8 mouse cellular contexts compared by ENCODE assay signal in genomic region chr15:83349954-83350711, GRCm38 (mm10). TPM values are rescaled to one million over a fixed set of nuclear protein-coding genes. Genes with fewer than 3 reads are reported as not detected.
DNase-seq lines count a peak whose midpoint lies in the region; ATAC-seq and TF ChIP-seq lines count a peak whose summit lies in the region.

Gene Arfgap3 (minus strand): TSS chr15:83350247.

- peak within 1 kb of the TSS; percentile 49 for H3K4me3 ChIP-seq in cortical plate, adult 2 months (ENCODE audit: insufficient read depth, low read length)

- peak; percentile 94 for ATAC-seq in activated CD4-positive, CD25-positive, alpha-beta regulatory T cell, adult 4 months
- peak; percentile 94 for ATAC-seq in megakaryocyte progenitor cell, adult 5-6 weeks (replicated peaks; ENCODE audit: poor library complexity)

- H3K4me1 ChIP-seq in cortical plate, adult 2 months (ENCODE audit: control insufficient read depth, insufficient read depth, low read length), result no peaks in the 10 kb centered on the region; the same call in none of the 2 replicates

- TF ChIP-seq POLR2A in cortical plate, adult 2 months (IDR thresholded peaks at IDR 0.05; ENCODE audit: extremely low read depth, insufficient read depth, low read length), result peak; percentile 65; the same call in 1 of the 2 replicates

- DNase-seq in gastrocnemius, postnatal 10 days, result peak; percentile 97
- DNase-seq in induced T-regulatory cell, adult 2 months (ENCODE audit: low read depth), result peak; percentile 95
- peak; percentile 81 to 95 for DNase-seq in left cerebral cortex, adult 9 months (ENCODE audit: low spot score in 2 of 2)
- peak; percentile 97 for DNase-seq in right cerebral cortex, postnatal 14 days
- peak; percentile 94 for DNase-seq in urinary bladder, postnatal 36 days (ENCODE audit: low spot score in 2 of 2)

- no peak for TF ChIP-seq CTCF in cortical plate, adult 2 months (IDR thresholded peaks at IDR 0.05; ENCODE audit: extremely low read depth, insufficient read depth, low read length)

- peak within 1 kb of the TSS; percentile 25; the same call in 1 of the 2 replicates for H3K27ac ChIP-seq in cortical plate, adult 2 months (ENCODE audit: insufficient read depth, low read length)

RNA-seq across cellular contexts. Expression of gene Arfgap3, which starts in this region (rescaled TPM):
- 10 to 100 TPM; 11.3 to 13.7 TPM for polyA plus RNA-seq in activated CD4-positive, CD25-positive, alpha-beta regulatory T cell, adult 4 months (2017; shearing (Covaris generic))
- 24.8 and 24.9 TPM in 2 replicates for polyA plus RNA-seq in cortical plate, adult 2 months (2012; rRNA removed)
- 10 to 100 TPM; 12.3 to 16.0 TPM for total RNA-seq in gastrocnemius, postnatal 10 days (2021)
- total RNA-seq in megakaryocyte progenitor cell, adult 5-6 weeks (2015), result 19.9 and 23.7 TPM in 2 replicates
- total RNA-seq in megakaryocyte progenitor cell, adult 5-6 weeks (2017), result 21.4 and 25.4 TPM in 2 replicates

Comparison
In these comparisons a context has a peak if more than half of its experiments do, and no peak if none do; other contexts are left out.
1. Peak in every context shown above with its lines: DNase-seq, ATAC-seq, H3K4me3 ChIP-seq and H3K27ac ChIP-seq.